Mouse (Mus musculus): Measurements from ENCODE around the gene Hnf4a. TPM values are rescaled to one million over a fixed set of nuclear protein-coding genes. Genes with fewer than 3 reads are reported as not detected.

Hnf4a gene
- polyA plus RNA-seq, 1 experiment: 2.2 TPM

DNA sequence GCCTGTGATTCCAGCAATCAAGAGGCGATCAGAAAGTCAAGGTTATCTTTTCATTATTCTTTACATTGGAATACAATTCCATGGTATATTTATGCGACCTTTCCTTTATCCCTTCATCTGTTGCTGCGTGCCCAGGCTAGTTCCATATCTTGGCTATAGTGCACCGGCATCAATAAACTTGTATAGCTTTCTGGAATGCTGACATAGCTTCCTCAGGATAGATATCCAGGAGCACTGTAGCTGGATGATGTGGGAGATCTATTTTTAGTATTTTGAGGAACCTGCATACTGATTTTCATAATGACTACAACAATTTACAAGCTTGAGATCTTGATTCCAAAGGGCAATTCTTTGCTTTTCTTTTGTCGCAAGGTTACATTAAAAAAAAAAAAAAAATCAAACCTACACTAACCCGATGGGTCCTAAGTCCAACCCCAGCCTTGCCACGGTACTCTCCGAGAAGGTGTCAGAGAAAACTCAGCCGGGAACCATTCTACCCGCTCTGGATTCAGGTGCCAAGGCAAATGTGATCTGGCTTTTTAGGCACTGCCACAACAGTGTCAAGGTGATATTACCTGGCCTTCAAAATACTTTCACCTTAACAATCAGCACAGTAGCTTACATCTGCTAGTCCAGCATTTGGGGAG is 87.2 kb downstream of the Hnf4a start:
- DNase-seq (ENCODE audit: low read depth): no peak

DNA sequence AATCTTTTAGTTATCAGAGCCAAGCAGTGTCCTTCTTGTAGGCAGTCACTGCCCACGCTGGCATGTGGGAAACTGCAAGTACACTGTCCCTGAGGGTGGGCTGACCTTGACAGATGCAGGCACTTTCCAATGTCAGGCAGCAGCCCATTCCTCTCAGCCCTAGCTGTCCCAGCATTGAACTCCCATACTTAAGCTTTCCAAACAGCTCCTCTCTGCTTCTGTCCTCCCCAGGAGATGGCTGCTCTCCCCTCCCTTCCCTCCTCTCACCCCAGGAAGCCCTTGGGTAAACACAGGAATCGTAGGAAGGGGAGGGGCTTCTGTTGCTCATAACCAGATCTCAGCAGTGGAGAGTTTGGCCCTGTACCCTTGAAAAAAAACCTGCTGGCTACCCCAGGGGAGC is 88.5 kb downstream of the Hnf4a start:
- no peak for DNase-seq (ENCODE audit: low read depth)

DNA sequence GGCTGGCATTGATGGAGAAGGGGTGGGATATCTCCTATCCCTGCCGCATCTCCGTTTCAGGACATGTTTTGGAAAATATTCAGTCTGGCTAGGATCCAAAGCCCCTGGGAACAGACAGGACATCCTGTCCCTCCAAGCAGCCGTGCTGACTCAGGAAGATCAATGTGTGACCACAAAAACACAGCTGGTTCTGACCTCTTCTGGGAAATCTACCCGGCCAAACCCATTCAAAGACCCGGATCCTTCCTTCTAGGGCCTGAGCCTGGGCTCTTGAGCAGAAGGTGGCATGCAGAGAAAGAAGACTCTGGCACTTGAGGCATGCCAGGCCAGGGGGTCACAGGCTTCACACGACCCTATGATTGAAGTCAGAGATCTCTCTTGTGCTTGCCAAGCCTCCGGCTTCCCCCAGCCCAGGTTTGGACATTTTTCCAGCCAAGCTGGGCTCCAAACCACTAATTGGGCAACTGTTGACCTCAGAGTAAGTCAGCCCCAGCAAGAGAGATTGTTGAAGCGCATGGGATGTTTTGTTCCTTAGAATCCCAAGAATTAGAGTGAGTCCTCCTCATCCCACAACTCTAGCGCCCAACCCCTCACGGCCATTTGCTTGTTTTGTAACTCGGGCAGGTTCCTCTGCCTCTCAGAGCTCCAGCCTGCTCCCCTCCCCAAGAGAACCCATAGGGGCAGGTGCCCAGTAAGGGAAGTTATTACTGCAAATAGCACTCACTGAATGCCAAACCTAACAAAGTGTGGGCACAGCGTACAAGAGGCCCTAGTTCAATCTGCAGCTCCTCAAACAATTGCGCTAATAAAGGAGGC is 89.7 kb downstream of the Hnf4a start:
- no peak for DNase-seq (ENCODE audit: low read depth)

DNA sequence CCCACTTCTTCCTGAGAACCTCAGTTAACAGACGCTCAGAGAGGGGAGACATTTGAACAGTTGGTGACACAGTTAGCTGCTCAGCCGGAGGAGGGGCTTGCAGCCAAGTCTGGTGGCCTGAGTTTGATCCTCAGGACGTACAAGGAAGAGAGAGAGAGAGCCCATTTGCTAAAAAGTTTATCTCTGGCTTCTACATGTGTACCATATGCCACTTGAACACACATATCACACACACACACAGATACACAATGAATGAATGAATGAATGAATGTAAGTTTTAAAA is 90.2 kb downstream of the Hnf4a start:
- no peak for DNase-seq (ENCODE audit: low read depth)

DNA sequence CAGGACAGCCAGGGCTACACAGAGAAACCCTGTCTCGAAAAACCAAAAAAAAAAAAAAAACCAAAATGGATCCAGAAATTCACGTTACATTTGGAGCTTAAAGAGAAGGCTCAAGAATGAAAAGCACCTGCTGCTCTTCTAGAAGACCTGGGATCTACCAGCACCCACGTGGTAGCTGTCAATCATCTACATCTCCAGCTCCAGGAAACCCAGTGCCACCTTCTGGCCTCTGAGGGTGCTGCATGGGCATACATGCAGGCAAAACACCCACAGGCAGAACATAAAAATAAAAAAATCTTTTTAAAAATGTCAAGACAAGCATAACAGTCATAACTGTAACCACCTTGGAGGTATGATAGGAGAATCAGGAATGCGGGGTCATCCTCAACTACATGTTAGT is 91.1 kb downstream of the Hnf4a start:
- DNase-seq (ENCODE audit: low read depth): no peak

DNA sequence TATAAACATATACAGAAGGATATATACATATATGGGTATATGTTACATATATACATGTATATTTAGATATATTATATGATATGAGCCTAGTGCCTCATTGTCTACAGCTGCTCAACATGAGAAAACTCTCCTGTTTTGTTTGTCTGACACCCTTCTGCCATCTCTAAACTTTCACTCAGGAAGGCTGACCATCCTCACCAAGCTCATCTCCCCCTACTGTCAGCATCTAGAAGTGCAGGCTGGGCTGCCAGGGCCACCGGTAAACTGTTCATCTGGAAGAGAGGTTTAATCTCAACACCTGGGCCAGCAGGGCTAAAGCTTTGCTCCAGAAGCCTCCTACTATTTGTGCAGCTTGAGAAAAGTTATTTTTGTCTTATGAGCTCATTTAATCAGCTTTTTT is 92.6 kb downstream of the Hnf4a start:
- DNase-seq (ENCODE audit: low read depth): no peak

DNA sequence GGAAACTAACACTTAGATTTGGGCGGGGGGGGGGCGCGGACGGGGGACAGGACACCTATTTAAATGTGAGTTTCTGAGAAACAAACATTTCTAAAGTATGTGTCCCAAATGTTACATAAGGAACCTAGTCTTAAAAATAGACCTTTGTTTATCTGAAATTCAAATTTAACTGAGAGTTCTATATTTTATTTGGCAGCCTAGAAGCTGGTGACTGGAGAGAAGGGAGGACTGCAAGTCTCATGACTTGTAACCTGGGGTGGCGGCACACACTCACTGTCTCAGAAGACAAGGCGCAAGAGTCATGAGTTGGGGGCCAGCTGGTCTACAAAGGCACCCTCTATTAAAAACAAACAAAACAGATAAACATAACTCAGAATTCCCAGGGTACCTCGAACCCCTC is 94.5 kb downstream of the Hnf4a start:
- DNase-seq (ENCODE audit: low read depth): no peak

DNA sequence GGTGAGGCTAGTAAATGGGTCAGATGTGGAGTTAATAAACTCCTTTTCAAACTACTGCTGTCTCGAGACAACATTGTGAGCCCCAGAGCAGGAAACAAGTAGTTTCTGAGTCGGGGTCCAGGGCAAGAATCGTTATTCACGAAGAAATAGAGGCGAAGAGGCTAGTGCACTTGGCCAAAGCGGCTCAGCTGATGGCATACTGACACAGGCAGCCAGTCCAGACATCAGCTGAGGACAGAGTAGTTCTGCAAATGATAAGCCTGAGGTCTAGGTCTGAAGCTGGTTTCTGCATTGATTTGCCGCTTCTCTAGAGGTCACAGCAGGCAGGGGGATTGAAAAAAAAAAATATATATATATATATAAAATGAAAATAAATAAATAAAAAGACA is 95.1 kb downstream of the Hnf4a start:
- DNase-seq (ENCODE audit: low read depth): no peak

DNA sequence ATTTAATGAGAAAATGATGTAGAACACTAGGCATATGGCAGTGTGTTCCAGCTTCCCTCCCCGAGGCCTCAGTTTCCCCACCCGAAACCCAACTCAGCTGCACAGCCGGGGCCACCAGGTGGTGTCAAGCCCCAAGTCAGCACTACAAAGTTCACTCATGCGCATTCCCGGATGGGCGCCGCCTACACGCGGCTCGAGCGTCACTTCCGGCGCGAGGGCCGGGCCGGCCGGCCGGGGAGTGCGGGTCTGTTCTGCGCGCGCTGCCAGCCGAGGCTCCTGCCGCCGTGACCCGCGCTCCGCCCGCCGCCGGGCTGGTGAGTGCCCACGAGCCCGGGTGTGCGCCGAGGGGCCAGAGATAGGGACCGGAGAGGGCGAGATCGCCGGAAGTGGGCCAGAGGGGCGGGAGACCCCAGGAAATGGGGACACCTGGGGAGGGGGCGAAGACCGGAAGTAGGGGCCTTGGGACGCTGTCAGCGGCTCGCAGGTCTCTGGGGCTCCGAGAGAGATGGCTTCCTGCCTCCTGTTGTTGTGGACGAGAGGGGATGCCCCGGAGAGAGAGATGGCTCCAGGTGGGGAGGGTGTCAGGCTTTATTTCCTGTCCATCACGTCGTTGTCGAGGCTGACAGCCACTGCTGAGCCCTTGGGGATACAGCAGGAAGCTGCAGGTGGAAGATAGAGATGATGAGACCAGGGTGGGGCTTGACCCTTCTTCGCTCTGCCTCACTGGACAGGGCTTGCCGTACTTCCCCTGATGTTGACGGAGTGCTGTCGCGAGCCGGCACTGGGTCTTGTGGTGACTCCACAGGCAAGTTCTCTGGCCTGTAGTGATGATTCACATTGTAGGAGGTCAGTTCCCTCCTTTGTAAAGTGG is 95.7 kb downstream of the Hnf4a start, which contains the start of gene Ttpal:
Ttpal (plus strand) TSS at position 214 of the 871 bp plus-strand sequence.
- no peak for DNase-seq (ENCODE audit: low read depth)

DNA sequence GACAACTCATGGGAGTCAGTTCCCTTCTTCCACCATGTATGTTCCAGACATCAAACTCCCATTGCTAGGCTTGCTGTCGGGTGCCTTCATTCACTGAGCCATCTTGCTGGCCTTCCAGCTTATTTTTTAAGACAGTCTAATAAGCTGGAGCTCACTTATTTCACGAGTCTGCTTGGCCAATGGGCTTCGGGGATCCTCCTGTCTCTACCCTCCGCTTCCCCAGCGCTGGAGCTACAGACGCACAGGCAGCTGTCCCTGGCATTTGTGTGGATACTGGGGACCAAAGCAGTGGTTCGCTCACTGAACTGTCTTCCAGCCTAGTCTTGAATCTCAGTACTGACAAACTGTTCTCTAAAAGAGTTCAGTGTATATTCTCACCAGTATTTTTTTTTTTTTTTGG is 99.6 kb downstream of the Hnf4a start:
- no peak for DNase-seq (ENCODE audit: low read depth)

DNA sequence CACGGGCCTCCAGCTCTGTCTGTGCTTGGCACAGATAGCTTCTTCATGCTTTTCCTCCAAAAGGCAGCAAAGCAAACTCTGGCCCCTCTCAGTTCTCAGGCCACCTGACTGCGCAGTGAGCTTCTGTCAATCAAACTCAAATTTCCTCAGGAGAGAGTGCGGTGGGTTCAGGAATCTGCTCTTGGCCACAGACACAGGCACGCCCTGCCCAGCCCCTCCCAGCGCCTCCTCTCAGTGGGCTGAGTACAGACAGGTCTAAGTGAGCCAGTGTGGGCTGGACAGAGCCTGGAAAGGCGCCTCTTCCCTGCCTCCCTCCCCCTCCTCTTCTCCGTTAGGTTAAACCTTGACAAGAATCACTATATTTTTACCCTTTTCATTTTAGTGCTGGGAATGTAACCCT is 101.4 kb downstream of the Hnf4a start:
- DNase-seq (ENCODE audit: low read depth): no peak

DNA sequence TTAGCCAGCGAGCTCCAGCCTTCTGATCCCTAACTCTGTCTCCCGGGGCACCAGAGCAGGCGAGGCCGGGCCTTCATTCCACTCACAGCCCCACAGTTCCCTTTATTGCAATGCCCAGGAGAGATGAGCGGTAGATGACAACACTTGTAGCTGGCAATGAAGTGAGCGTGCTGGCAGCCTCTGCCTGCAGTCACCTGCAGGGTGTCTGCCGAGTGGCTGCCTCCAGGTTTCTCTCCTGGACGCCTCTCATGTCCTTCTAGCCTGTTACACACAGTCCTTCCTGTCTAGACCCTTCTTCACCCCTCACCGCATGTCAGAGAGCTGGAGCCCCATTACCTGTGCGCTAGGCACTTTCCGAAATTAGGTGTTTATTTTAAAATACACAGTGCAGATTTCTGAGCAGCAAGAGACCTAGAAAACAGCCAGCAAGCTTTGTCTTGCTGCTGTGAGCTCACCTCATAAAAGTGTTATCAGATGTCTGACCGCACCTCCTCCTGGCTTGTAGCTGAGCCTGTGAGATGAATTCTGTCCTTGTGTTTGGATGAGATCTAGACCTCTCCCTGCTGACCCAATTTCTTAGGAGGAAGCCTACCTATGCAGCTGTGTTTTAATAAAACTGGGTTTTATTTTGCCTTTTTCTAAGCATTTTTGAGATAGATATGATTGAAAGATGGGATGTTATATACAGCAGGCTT is 102.8 kb downstream of the Hnf4a start:
- DNase-seq (ENCODE audit: low read depth): no peak

DNA sequence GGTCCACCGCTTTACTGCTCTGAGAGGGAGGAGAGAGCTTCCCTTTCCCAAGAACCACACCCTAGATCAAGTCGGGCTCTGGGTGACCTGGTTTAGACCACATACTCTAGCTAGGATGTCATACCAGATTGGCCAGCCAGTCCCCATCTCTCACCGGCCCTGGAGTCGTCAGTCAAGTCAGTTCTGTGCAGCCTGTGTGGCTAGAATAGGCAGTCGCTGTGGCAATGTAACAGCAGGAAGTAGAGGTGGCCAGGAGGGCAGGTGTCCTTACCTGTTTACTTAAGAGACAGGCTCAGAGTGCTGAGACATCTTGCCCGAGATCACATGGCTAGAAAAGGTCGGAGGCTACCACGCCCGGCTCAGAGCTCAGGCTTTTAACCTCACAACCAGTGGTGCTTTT is 104.6 kb downstream of the Hnf4a start:
- DNase-seq (ENCODE audit: low read depth): no peak

DNA sequence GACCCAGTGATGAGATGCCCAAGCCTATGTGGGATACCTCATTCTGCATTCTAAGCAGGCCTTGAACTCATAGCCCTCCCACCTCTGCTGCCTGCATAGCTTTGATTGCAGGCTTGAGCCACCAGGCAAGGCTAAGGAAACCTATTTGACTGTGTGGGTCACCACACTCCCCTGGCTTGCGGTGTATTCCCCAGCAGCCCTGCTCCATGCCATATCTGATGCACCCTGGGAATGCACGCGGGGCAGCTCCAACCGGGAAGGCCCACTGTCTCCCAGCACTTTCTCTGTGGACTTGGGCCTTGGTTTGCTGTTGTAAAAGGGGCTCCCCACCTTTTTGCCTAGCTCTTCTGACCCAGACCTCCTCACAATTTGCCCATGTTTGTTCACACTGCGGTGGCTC is 106.6 kb downstream of the Hnf4a start:
- no peak for DNase-seq (ENCODE audit: low read depth)

DNA sequence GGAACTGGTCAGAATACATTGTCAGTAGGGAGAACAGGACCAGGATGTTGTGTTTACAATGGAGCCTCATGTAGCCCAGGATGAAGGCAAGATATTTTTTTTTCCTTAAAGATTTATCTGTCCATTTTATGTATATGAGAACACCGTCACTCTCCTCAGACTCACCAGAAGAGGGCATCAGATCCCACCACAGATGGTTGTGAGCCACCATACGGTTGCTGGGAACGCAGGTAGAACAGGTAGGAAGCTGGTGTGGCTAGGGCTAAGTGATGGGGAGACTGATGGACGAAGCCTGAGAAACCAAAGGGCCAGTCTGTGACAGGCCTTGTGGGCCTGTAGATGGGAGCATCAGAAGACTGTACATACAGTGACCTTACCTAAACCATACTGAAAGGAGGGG is 107.4 kb downstream of the Hnf4a start:
- DNase-seq (ENCODE audit: low read depth): no peak

DNA sequence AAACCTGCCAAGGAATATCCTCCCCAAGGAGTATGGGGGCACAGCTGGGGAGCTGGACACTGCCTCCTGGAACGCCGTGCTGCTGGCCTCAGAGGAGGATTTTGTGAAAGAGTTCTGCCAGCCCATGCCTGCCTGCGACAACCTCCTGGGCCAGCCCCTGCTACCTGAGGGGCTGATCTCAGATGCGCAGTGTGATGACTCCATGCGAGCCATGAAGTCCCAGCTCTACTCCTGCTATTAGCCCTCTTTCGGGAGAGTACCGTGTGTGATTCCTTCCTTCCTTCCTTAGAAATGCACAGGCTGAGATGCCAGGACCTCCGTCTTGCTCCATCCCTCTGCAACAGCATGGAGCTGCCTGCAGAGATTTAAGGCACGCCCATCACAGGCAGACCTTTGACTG is 108.8 kb downstream of the Hnf4a start:
- no peak for DNase-seq (ENCODE audit: low read depth)

DNA sequence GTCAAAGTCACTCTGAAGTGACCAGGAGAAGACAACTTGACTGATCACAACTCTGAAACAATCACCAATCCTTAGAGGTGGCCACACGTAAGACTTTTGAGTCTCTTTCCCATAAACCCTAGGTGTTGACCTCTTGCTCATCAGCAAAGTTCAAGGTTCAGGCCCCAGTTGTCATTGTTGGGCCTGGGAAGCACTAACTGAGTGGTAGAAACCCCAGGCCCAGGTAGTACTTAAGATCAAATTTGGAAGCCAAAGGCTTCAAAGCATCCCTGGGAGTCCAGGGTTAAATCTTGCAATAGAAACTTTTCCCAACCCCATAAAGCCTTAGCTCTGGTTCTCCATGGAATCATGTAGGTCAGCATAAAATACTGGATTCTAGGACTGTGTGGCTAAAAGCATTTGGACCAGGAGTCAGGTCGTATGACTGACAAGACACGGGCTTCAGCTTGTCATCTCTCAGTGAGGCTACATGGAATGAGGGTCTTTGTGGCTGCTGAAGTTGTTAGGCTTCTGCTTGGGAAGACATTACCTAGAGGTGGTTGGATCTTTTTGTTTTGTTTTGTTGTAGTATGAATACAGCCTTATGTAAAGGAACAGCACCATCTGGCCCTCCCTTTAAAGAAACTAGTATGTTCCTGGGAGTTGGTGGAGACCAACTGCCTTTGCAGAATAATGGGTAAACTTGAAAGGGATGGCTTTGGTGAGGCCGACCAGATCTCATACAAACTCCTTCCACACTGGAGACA is 109.5 kb downstream of the Hnf4a start:
- DNase-seq (ENCODE audit: low read depth): no peak

DNA sequence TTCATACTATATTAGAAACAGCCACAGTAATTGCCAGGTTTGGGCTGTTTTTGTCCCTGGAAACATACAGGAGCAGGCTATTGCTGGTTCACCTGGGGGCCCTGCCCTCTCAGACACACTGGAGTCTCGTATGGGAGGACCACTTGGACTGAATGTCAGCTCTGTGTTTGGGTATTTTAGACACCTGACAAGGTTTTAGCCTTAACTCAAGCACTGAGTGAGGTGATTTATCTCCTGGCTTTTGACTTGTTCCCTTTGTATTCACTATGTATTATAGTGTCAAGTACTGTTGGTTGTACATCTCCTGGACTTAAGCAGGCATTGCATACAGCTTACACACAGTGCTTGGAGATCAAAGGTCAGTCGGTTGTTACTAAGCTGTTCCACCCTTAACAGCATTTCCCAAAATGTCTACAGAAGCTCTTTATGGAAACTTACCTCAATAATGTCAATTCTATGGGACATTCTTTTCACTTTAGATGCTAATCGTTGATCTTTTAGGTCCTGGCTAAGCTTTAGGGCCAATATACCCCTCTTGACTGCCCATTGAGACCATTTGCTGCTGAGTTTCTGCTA is 110.1 kb downstream of the Hnf4a start:
- DNase-seq (ENCODE audit: low read depth): no peak

DNA sequence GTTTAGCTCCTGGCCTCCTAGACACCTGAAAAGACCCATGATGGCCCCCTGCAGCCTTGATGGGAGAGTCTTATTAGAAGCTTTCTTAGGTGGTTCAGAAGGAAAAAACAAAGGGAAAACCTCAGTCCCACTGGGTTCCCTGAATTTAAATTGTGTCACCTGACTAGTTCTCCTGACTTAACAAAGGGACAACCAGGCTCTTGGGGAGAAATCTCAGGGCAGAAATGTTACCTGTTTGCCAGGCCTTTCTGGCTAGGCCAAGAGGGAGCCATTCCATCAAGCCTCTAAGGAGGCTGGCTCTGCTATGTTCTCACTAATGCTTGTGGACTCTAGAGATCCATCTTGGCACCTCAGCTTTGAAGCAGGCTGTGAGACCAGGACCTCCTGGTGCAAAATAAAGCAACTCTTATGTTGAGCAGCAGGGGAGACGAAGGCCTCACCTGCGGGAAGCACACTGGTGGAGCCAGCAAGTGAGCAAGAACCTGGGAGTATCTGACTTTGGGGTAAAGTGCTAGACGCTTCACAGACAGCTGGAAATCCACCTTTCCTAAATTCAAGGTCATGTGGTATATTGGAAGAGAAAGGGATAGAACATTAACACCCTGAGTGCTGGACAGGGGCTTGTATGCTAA is 110.7 kb downstream of the Hnf4a start:
- no peak for DNase-seq (ENCODE audit: low read depth)

DNA sequence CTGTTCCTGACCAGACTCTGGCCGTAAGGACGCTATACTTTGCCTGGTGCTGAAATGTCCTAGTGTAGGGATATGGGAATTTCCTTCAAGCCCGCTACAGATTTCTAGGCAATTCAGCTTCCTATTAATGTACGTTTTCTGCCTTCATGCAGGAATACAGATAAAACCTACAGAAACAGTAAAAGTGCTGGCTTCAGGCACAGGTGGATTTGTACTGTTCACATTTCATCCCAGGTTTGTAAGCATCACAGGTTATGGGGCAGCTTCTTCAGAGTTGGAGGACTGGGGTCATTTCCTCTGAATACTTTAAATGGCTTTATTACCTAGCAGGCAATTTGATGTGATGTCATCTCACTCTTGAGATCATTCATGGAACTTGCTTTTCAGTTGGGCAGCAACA is 111.3 kb downstream of the Hnf4a start:
- DNase-seq (ENCODE audit: low read depth): no peak

DNA sequence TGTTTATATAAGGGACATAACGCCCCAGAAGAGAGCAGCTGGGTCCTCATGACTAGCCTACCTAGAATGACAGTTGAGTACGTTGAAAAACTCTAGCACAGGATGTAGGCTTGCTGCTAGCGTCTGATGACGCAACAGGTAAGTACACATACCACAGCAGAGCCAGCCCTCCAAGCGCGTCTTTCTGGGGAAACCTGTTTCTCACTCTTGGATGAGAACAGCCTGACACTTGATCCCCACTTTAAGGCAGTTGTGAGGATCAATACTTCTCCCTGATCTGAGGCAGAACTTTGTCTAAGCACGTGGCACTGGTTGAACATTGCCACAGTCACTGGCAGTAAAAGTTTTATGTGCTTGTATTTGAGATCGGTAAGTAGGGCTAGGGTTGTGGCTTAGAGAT is 113.8 kb downstream of the Hnf4a start:
- peak; percentile 72 for DNase-seq (ENCODE audit: low read depth)

Data from gonadal fat pad, adult 2 months (tissue).